Mouse (Mus musculus): ENCODE data around the gene Max. TPM values are rescaled to one million over a fixed set of nuclear protein-coding genes. Genes with fewer than 3 reads are reported as not detected.

The Max gene
- polyA plus RNA-seq, 1 experiment from 2014 or later = 16.3 TPM

GRCm38 (mm10) chr12:76927012-76927411, 35.0 kb downstream of the Max start:
- Histone ChIP-seq H3K4me3 (ENCODE audit: low read length) (no peak overlapping the region), H3K9ac (replicated peaks; ENCODE audit: low read length) (no peak overlapping the region), H3K4me1 (ENCODE audit: insufficient read depth, low read length) (no peaks in the 10 kb centered on the region), H3K9me3 (ENCODE audit: low read length) (no peaks in the 10 kb centered on the region), H3K36me3 (ENCODE audit: insufficient read depth, low read length) (no peaks in the 10 kb centered on the region), H3K27ac (ENCODE audit: low read length) (no peak overlapping the region), H3K4me2 (replicated peaks; ENCODE audit: low read depth, low read length) (no peak overlapping the region), H3K27me3 (ENCODE audit: insufficient read depth, low read length) (no peaks in the 10 kb centered on the region)
- ATAC-seq (ENCODE audit: low FRiP score, low TSS enrichment) = no peak
- 79% methylated on average over 3 of the region's 3 CpGs for WGBS

GRCm38 (mm10) chr12:76926338-76926945, 35.6 kb downstream of the Max start:
- WGBS = 79% methylated on average over 10 of the region's 10 CpGs

GRCm38 (mm10) chr12:76924904-76925604, 36.9 kb downstream of the Max start:
- WGBS = 90% methylated on average over 10 of the region's 10 CpGs
- Histone ChIP-seq H3K36me3 (ENCODE audit: insufficient read depth, low read length) (0 out of 2 replicates have a peak, but pooled peaks cover 2% of the 10 kb centered on the region), H3K9ac (replicated peaks; ENCODE audit: low read length) (no peak overlapping the region), H3K9me3 (ENCODE audit: low read length) (no peaks in the 10 kb centered on the region), H3K4me3 (ENCODE audit: low read length) (no peak overlapping the region), H3K27me3 (ENCODE audit: insufficient read depth, low read length) (no peaks in the 10 kb centered on the region), H3K4me2 (replicated peaks; ENCODE audit: low read depth, low read length) (no peak overlapping the region), H3K4me1 (ENCODE audit: insufficient read depth, low read length) (no peaks in the 10 kb centered on the region), H3K27ac (ENCODE audit: low read length) (no peak overlapping the region)
- ATAC-seq (ENCODE audit: low FRiP score, low TSS enrichment) = no peak

More at GRCm38 (mm10) chr12:76926338-76926945, 35.6 kb downstream of the Max start:
- Histone ChIP-seq H3K4me1 (ENCODE audit: insufficient read depth, low read length) (no peaks in the 10 kb centered on the region), H3K4me2 (replicated peaks; ENCODE audit: low read depth, low read length) (no peak overlapping the region), H3K9ac (replicated peaks; ENCODE audit: low read length) (no peak overlapping the region), H3K27ac (ENCODE audit: low read length) (no peak overlapping the region), H3K4me3 (ENCODE audit: low read length) (no peak overlapping the region), H3K9me3 (ENCODE audit: low read length) (no peaks in the 10 kb centered on the region), H3K36me3 (ENCODE audit: insufficient read depth, low read length) (no peaks in the 10 kb centered on the region), H3K27me3 (ENCODE audit: insufficient read depth, low read length) (no peaks in the 10 kb centered on the region)
- no peak for ATAC-seq (ENCODE audit: low FRiP score, low TSS enrichment)

GRCm38 (mm10) chr12:76923118-76923517, 38.9 kb downstream of the Max start:
- Histone ChIP-seq H3K27ac (ENCODE audit: low read length) (no peak overlapping the region), H3K4me2 (replicated peaks; ENCODE audit: low read depth, low read length) (no peak overlapping the region), H3K4me3 (ENCODE audit: low read length) (no peak overlapping the region), H3K27me3 (ENCODE audit: insufficient read depth, low read length) (no peaks in the 10 kb centered on the region), H3K9me3 (ENCODE audit: low read length) (no peaks in the 10 kb centered on the region), H3K36me3 (ENCODE audit: insufficient read depth, low read length) (0 out of 2 replicates have a peak, but pooled peaks cover 2% of the 10 kb centered on the region), H3K4me1 (ENCODE audit: insufficient read depth, low read length) (no peaks in the 10 kb centered on the region), H3K9ac (replicated peaks; ENCODE audit: low read length) (no peak overlapping the region)
- no peak for ATAC-seq (ENCODE audit: low FRiP score, low TSS enrichment)
- WGBS = 92% methylated on average over 8 of the region's 8 CpGs

- no peak overlapping the region for H3K9ac ChIP-seq (replicated peaks; ENCODE audit: low read length)
- H3K4me1 ChIP-seq (ENCODE audit: insufficient read depth, low read length) = no peaks in the 10 kb centered on the region
- no peak overlapping the region for H3K27ac ChIP-seq (ENCODE audit: low read length)
- peaks cover 6% of the 10 kb centered on the region; the same call in 1 of the 2 replicates for H3K36me3 ChIP-seq (ENCODE audit: insufficient read depth, low read length)
- no peaks in the 10 kb centered on the region for H3K27me3 ChIP-seq (ENCODE audit: insufficient read depth, low read length)
- no peaks in the 10 kb centered on the region for H3K9me3 ChIP-seq (ENCODE audit: low read length)
- no peak; the same call in 1 of the 2 replicates for ATAC-seq (ENCODE audit: low FRiP score, low TSS enrichment)
- 78% methylated on average over 8 of the region's 8 CpGs for WGBS
- no peak overlapping the region for H3K4me3 ChIP-seq (ENCODE audit: low read length)
- H3K4me2 ChIP-seq (replicated peaks; ENCODE audit: low read depth, low read length) = no peak overlapping the region
Observed at GRCm38 (mm10) chr12:76920990-76921389, 41.0 kb downstream of the Max start.

GRCm38 (mm10) chr12:76920398-76920797, 41.6 kb downstream of the Max start:
- Histone ChIP-seq H3K9ac (replicated peaks; ENCODE audit: low read length) (no peak overlapping the region), H3K27me3 (ENCODE audit: insufficient read depth, low read length) (no peaks in the 10 kb centered on the region), H3K27ac (ENCODE audit: low read length) (no peak overlapping the region), H3K4me2 (replicated peaks; ENCODE audit: low read depth, low read length) (no peak overlapping the region), H3K4me3 (ENCODE audit: low read length) (no peak overlapping the region), H3K36me3 (ENCODE audit: insufficient read depth, low read length) (peaks cover 6% of the 10 kb centered on the region; the same call in 1 of the 2 replicates), H3K4me1 (ENCODE audit: insufficient read depth, low read length) (no peaks in the 10 kb centered on the region), H3K9me3 (ENCODE audit: low read length) (no peaks in the 10 kb centered on the region)
- WGBS = 58% methylated on average over 6 of the region's 6 CpGs
- no peak for ATAC-seq (ENCODE audit: low FRiP score, low TSS enrichment)

GRCm38 (mm10) chr12:76918855-76919254, 43.1 kb downstream of the Max start:
- H3K27me3 ChIP-seq (ENCODE audit: insufficient read depth, low read length) = no peaks in the 10 kb centered on the region
- H3K9me3 ChIP-seq (ENCODE audit: low read length) = no peaks in the 10 kb centered on the region
- ATAC-seq (ENCODE audit: low FRiP score, low TSS enrichment) = no peak
- H3K27ac ChIP-seq (ENCODE audit: low read length) = no peak overlapping the region
- no peak overlapping the region for H3K9ac ChIP-seq (replicated peaks; ENCODE audit: low read length)
- no peaks in the 10 kb centered on the region for H3K4me1 ChIP-seq (ENCODE audit: insufficient read depth, low read length)
- no peak overlapping the region for H3K4me3 ChIP-seq (ENCODE audit: low read length)
- no peak overlapping the region for H3K4me2 ChIP-seq (replicated peaks; ENCODE audit: low read depth, low read length)
- H3K36me3 ChIP-seq (ENCODE audit: insufficient read depth, low read length) = peaks cover 13% of the 10 kb centered on the region; the same call in 1 of the 2 replicates
- 58% methylated on average over 3 of the region's 3 CpGs for WGBS

- no peak for ATAC-seq (ENCODE audit: low FRiP score, low TSS enrichment)
- no peak overlapping the region for H3K9ac ChIP-seq (replicated peaks; ENCODE audit: low read length)
- WGBS = 85% methylated on average over 6 of the region's 6 CpGs
Observed at GRCm38 (mm10) chr12:76918113-76918512, 43.9 kb downstream of the Max start.

GRCm38 (mm10) chr12:76916163-76916562, 45.8 kb downstream of the Max start:
- no peak overlapping the region for H3K9ac ChIP-seq (replicated peaks; ENCODE audit: low read length)
- no peaks in the 10 kb centered on the region for H3K27me3 ChIP-seq (ENCODE audit: insufficient read depth, low read length)
- H3K4me1 ChIP-seq (ENCODE audit: insufficient read depth, low read length) = 0 out of 2 replicates have a peak, but pooled peaks cover 2% of the 10 kb centered on the region
- H3K27ac ChIP-seq (ENCODE audit: low read length) = no peak overlapping the region
- H3K9me3 ChIP-seq (ENCODE audit: low read length) = no peaks in the 10 kb centered on the region
- peak; percentile 47 for ATAC-seq (ENCODE audit: low FRiP score, low TSS enrichment)
- H3K4me2 ChIP-seq (replicated peaks; ENCODE audit: low read depth, low read length) = no peak overlapping the region
- WGBS = 87% methylated on average over 11 of the region's 11 CpGs
- H3K4me3 ChIP-seq (ENCODE audit: low read length) = no peak overlapping the region
- peaks cover 13% of the 10 kb centered on the region; the same call in 1 of the 2 replicates for H3K36me3 ChIP-seq (ENCODE audit: insufficient read depth, low read length)

More at GRCm38 (mm10) chr12:76918113-76918512, 43.9 kb downstream of the Max start:
- H3K27me3 ChIP-seq (ENCODE audit: insufficient read depth, low read length) = no peaks in the 10 kb centered on the region
- H3K4me2 ChIP-seq (replicated peaks; ENCODE audit: low read depth, low read length) = no peak overlapping the region
- no peaks in the 10 kb centered on the region for H3K9me3 ChIP-seq (ENCODE audit: low read length)
- no peak overlapping the region for H3K4me3 ChIP-seq (ENCODE audit: low read length)
- H3K36me3 ChIP-seq (ENCODE audit: insufficient read depth, low read length) = peaks cover 13% of the 10 kb centered on the region; the same call in 1 of the 2 replicates
- no peak overlapping the region for H3K27ac ChIP-seq (ENCODE audit: low read length)
- no peaks in the 10 kb centered on the region for H3K4me1 ChIP-seq (ENCODE audit: insufficient read depth, low read length)

GRCm38 (mm10) chr12:76912193-76912592, 49.8 kb downstream of the Max start:
- no peak for ATAC-seq (ENCODE audit: low FRiP score, low TSS enrichment)
- Histone ChIP-seq H3K36me3 (ENCODE audit: insufficient read depth, low read length) (0 out of 2 replicates have a peak, but pooled peaks cover 9% of the 10 kb centered on the region), H3K9ac (replicated peaks; ENCODE audit: low read length) (no peak overlapping the region), H3K4me3 (ENCODE audit: low read length) (no peak overlapping the region), H3K4me1 (ENCODE audit: insufficient read depth, low read length) (peaks cover 13% of the 10 kb centered on the region; the same call in 1 of the 2 replicates), H3K27ac (ENCODE audit: low read length) (no peak overlapping the region), H3K9me3 (ENCODE audit: low read length) (no peaks in the 10 kb centered on the region), H3K4me2 (replicated peaks; ENCODE audit: low read depth, low read length) (no peak overlapping the region), H3K27me3 (ENCODE audit: insufficient read depth, low read length) (no peaks in the 10 kb centered on the region)
- 70% methylated on average over 9 of the region's 9 CpGs for WGBS
